12 mouse cellular contexts compared by ENCODE assay signal in genomic region chr7:132323430-132323829, GRCm38 (mm10). TPM values are rescaled to one million over a fixed set of nuclear protein-coding genes. Genes with fewer than 3 reads are reported as not detected.
A peak's percentile ranks its signal among the peaks of the same experiment; 100 is the strongest.
DNase-seq lines count a peak whose midpoint lies in the region; ATAC-seq and TF ChIP-seq lines count a peak whose summit lies in the region.
"Had no signal": no experiment of that assay in that cellular context is flagged by ENCODE, and none has a peak within 500 bp of the region (broad histone marks: within the 10 kb centered on the region; RNA-seq: fewer than 3 reads in every experiment).

No protein-coding gene starts in this region.

- no peak overlapping the region for H3K4me2 ChIP-seq in intestine, postnatal 0 days (replicated peaks; ENCODE audit: low read depth)
- H3K4me2 ChIP-seq: heart, embryonic 11.5 days; limb, embryonic 13.5 days had no signal

- H3K27ac ChIP-seq in thymus, adult 2 months (ENCODE audit: control insufficient read depth, insufficient read depth, low read length) = peak overlapping the region; percentile 31; the same call in 1 of the 2 replicates
- no peak overlapping the region for H3K27ac ChIP-seq in intestine, postnatal 0 days (ENCODE audit: low read depth, low read length)
- no peak overlapping the region for H3K27ac ChIP-seq in heart, adult 2 months
- H3K27ac ChIP-seq: hindbrain, postnatal 0 days; limb, embryonic 13.5 days had no signal

- no peaks in the 10 kb centered on the region for H3K27me3 ChIP-seq in thymus, adult 2 months (ENCODE audit: control insufficient read depth, insufficient read depth, low read length)
- no peaks in the 10 kb centered on the region for H3K27me3 ChIP-seq in intestine, postnatal 0 days (replicated peaks; ENCODE audit: control insufficient read depth, insufficient read depth, low read length)
- no peaks in the 10 kb centered on the region for H3K27me3 ChIP-seq in heart, adult 2 months (ENCODE audit: control insufficient read depth, insufficient read depth, low read length)

- no peaks in the 10 kb centered on the region for H3K36me3 ChIP-seq in thymus, adult 2 months (ENCODE audit: control insufficient read depth, insufficient read depth, low read length)
- no peaks in the 10 kb centered on the region for H3K36me3 ChIP-seq in intestine, postnatal 0 days (ENCODE audit: control insufficient read depth, insufficient read depth)
- no peaks in the 10 kb centered on the region for H3K36me3 ChIP-seq in heart, adult 2 months (ENCODE audit: control insufficient read depth, insufficient read depth, low read length)
- H3K36me3 ChIP-seq: limb, embryonic 13.5 days had no signal

- H3K79me2 ChIP-seq in heart, adult 2 months (replicated peaks; ENCODE audit: control insufficient read depth, insufficient read depth, low read length) = no peaks in the 10 kb centered on the region

- no peak for DNase-seq in thymus, adult 2 months
- no peak for DNase-seq in thymus, adult 18-20 months
- peak; percentile 85 to 88 for DNase-seq in spleen, postnatal 36 days (ENCODE audit: low spot score in 2 of 2)
- DNase-seq in layer of hippocampus, postnatal 25 days (ENCODE audit: extremely low spot score in 1 of 2, low spot score in 1 of 2) = no peak
- DNase-seq in kidney, adult 9 months = no peak
- DNase-seq in heart, adult 2 months = no peak

- TF ChIP-seq EP300 in heart, adult 2 months (IDR thresholded peaks at IDR 0.05; ENCODE audit: insufficient read depth, low read depth, low read length) = no peak

- H3K4me3 ChIP-seq in thymus, adult 2 months (ENCODE audit: control insufficient read depth, insufficient read depth, low read length) = no peak overlapping the region
- no peak overlapping the region for H3K4me3 ChIP-seq in intestine, postnatal 0 days (ENCODE audit: low read depth, low read length)
- no peak overlapping the region for H3K4me3 ChIP-seq in heart, adult 2 months
- H3K4me3 ChIP-seq: erythroblast, embryonic 14.5 days; limb, embryonic 13.5 days; megakaryocyte, embryonic 14.5 days had no signal

- no peaks in the 10 kb centered on the region for H3K9me3 ChIP-seq in intestine, postnatal 0 days (ENCODE audit: control insufficient read depth)
- H3K9me3 ChIP-seq: limb, embryonic 13.5 days had no signal

- TF ChIP-seq CTCF in thymus, adult 2 months (IDR thresholded peaks at IDR 0.05; ENCODE audit: borderline replicate concordance, control insufficient read depth, extremely low read depth, insufficient read depth, low read length, poor library complexity) = no peak
- no peak for TF ChIP-seq CTCF in intestine, postnatal 0 days (IDR thresholded peaks at IDR 0.05; ENCODE audit: low read depth)
- TF ChIP-seq CTCF in heart, adult 2 months (IDR thresholded peaks at IDR 0.05) = no peak

- peaks cover 10% of the 10 kb centered on the region for H3K4me1 ChIP-seq in thymus, adult 2 months (replicated peaks; ENCODE audit: control insufficient read depth, insufficient read depth, low read length)
- H3K4me1 ChIP-seq in intestine, postnatal 0 days (replicated peaks; ENCODE audit: control insufficient read depth, insufficient read depth, low read length) = peaks cover 9% of the 10 kb centered on the region
- H3K4me1 ChIP-seq in heart, adult 2 months (ENCODE audit: control insufficient read depth, insufficient read depth, low read length) = no peaks in the 10 kb centered on the region; the same call in 1 of the 2 replicates

- intact Hi-C loops in heart, adult 2 months (cut with DNase I) = no loop called here

- TF ChIP-seq POLR2A in thymus, adult 2 months (IDR thresholded peaks at IDR 0.05; ENCODE audit: control insufficient read depth, extremely low read depth, insufficient read depth, low read length, poor library complexity) = no peak
- TF ChIP-seq POLR2A in heart, adult 2 months (IDR thresholded peaks at IDR 0.05; ENCODE audit: insufficient read depth, low read depth, low read length) = no peak

- 0 out of 2 replicates have a peak, but pooled peaks have one; percentile 45 for ATAC-seq in intestine, postnatal 0 days
- ATAC-seq: hindbrain, postnatal 0 days had no signal

- H3K9ac ChIP-seq in intestine, postnatal 0 days (ENCODE audit: low read depth, low read length) = no peak overlapping the region
- no peak overlapping the region for H3K9ac ChIP-seq in heart, adult 2 months (ENCODE audit: low read depth, low read length)
- H3K9ac ChIP-seq: limb, embryonic 13.5 days had no signal

- WGBS in thymus, adult 2 months = 37% methylated on average over 5 of the region's 5 CpGs
- WGBS in intestine, postnatal 0 days = 50% methylated on average over 5 of the region's 5 CpGs
- 64% methylated on average over 5 of the region's 5 CpGs for WGBS in heart, adult 2 months

RNA-seq across cellular contexts. Expression of gene Chst15, which starts 6.4 kb away (rescaled TPM):
- polyA plus RNA-seq in thymus, adult 2 months (2012; rRNA removed) = 7.4 and 8.9 TPM in 2 replicates
- 7.9 and 8.7 TPM in 2 replicates for polyA plus RNA-seq in intestine, postnatal 0 days (2015; fragmentation: Nextera tagmentation; extraction: Ambion mirVana)
- 10 to 100 TPM; 34.9 to 46.1 TPM for total RNA-seq in layer of hippocampus, postnatal 25 days (2021)
- total RNA-seq in heart, adult 2 months (2021) = 1 to 10 TPM; 6.8 to 7.3 TPM
- 6.3 and 7.0 TPM in 2 replicates for polyA plus RNA-seq in heart, adult 2 months (2012; rRNA removed)

Comparison
In these comparisons a context has a peak if more than half of its experiments do, and no peak if none do; other contexts are left out.
1. DNase-seq: peak in spleen, postnatal 36 days (2 of 2); none in thymus, adult 2 months (single experiment), thymus, adult 18-20 months (0 of 2), layer of hippocampus, postnatal 25 days (0 of 2), kidney, adult 9 months (single experiment) and heart, adult 2 months (0 of 2).